In the genomic region with DNA sequence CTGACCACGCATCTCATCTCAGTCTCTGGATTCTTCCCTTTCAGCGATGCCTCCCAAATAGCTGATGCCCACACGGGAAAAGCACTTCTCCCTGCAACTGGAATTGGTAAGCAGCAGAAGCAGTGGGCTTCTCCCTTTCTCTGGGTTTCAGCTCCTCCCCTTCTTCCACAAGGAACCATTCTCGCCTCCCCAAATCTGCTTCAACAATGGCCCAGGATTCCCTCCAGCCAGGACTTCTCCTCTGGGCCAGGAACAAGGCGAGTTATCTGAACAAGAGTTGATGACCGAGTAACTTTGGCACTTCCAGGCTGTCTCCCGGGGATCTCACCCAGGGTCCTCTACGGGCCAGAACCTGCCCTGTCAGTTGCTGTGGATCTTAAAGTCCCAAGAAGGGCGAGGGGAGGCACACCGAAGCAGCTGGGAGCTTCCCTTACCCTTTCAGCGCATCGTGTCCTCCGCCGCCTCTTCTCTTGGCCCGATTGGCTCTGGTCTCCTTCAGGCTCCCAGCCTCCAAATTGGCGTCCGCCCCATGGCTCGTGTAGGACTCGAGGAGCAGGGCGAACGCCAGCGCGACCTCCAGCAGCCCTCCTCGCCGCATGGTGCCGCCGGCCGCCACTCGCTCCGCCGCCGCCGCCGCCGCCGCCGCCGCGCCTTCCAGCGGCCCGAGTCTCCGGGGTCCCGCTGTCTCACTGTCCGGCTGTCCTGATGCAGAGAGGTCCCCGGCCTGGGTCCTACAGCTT, we compare ENCODE assay signal across 8 mouse cellular contexts. TPM values are rescaled to one million over a fixed set of nuclear protein-coding genes. Genes with fewer than 3 reads are reported as not detected.
DNase-seq lines count a peak whose midpoint lies in the region; ATAC-seq and TF ChIP-seq lines count a peak whose summit lies in the region.

Gene Gm9913 (plus strand): TSS at position 84 of the 740 bp plus-strand sequence.

- peak; percentile 40; the same call in 1 of the 2 replicates for ATAC-seq in granulocyte monocyte progenitor cell, adult 5-6 weeks (replicated peaks; ENCODE audit: poor library complexity, severe bottlenecking)
- ATAC-seq in intestine, embryonic 16.5 days, result peak; percentile 35

- H3K36me3 ChIP-seq in intestine, embryonic 16.5 days (ENCODE audit: control insufficient read depth, insufficient read depth, low read length), result no peaks in the 10 kb centered on the region

- no peak for TF ChIP-seq CTCF in lung, adult 2 months (IDR thresholded peaks at IDR 0.05; ENCODE audit: insufficient read depth, low read length)

- TF ChIP-seq POLR2A in lung, adult 2 months (IDR thresholded peaks at IDR 0.05; ENCODE audit: borderline replicate concordance, extremely low read depth, low read depth, low read length), result no peak

- WGBS in intestine, embryonic 16.5 days, result under 1% methylated on average over 40 of the region's 45 CpGs
- WGBS in lung, adult 2 months, result 4% methylated on average over 45 of the region's 45 CpGs

- H3K4me2 ChIP-seq in intestine, embryonic 16.5 days (ENCODE audit: low read depth, low read length), result peak within 1 kb of the TSS; percentile 73

- peak; percentile 44 to 61 for DNase-seq in layer of hippocampus, postnatal 10 days (ENCODE audit: low spot score in 2 of 2)
- DNase-seq in layer of hippocampus, adult 9-11 months, result no peak
- peak; percentile 74 for DNase-seq in embryo, embryonic 10.5 days (ENCODE audit: low spot score)
- peak; percentile 29 for DNase-seq in lung, adult 2 months
- DNase-seq in ovary, postnatal 10 days (ENCODE audit: low spot score), result peak; percentile 44
- no peak for DNase-seq in spleen, postnatal 14 days (ENCODE audit: low spot score in 2 of 2)

- H3K4me3 ChIP-seq in intestine, embryonic 16.5 days (ENCODE audit: low read length), result peak within 1 kb of the TSS; percentile 73
- H3K4me3 ChIP-seq in lung, adult 2 months (replicated peaks; ENCODE audit: extremely low read depth, low read depth, low read length), result peak within 1 kb of the TSS; percentile 66

- 0 out of 2 replicates have a peak, but pooled peaks cover 2% of the 10 kb centered on the region for H3K4me1 ChIP-seq in intestine, embryonic 16.5 days (ENCODE audit: control insufficient read depth, insufficient read depth, low read length)
- no peaks in the 10 kb centered on the region for H3K4me1 ChIP-seq in lung, adult 2 months (ENCODE audit: control insufficient read depth, insufficient read depth, low read length)

- H3K9me3 ChIP-seq in intestine, embryonic 16.5 days (ENCODE audit: control insufficient read depth, low read length), result no peaks in the 10 kb centered on the region

- H3K27me3 ChIP-seq in intestine, embryonic 16.5 days (replicated peaks; ENCODE audit: control insufficient read depth, insufficient read depth, low read length), result peaks cover 14% of the 10 kb centered on the region

- peak within 1 kb of the TSS; percentile 82 for H3K9ac ChIP-seq in intestine, embryonic 16.5 days (ENCODE audit: low read depth, low read length)

- H3K27ac ChIP-seq in intestine, embryonic 16.5 days (ENCODE audit: low read length), result peak within 1 kb of the TSS; percentile 93

RNA-seq across cellular contexts. Expression of gene Gm9913, which starts in this region (rescaled TPM):
- total RNA-seq in layer of hippocampus, postnatal 10 days (2021), result under 1 TPM; 0.16 to 0.22 TPM
- total RNA-seq in granulocyte monocyte progenitor cell, adult 5-6 weeks (2014; fragmentation: Nextera tagmentation), result not detected in 2 replicates
- not detected in 2 replicates for total RNA-seq in granulocyte monocyte progenitor cell, adult 5-6 weeks (2017)
- polyA plus RNA-seq in intestine, embryonic 16.5 days (2015; fragmentation: Nextera tagmentation; extraction: Ambion mirVana), result 0.16 and 0.51 TPM in 2 replicates
- polyA plus RNA-seq in lung, adult 2 months (2012; rRNA removed), result 0.43 and 0.52 TPM in 2 replicates

Comparison
In these comparisons a context has a peak if more than half of its experiments do, and no peak if none do; other contexts are left out.
1. Peak in DNase-seq in layer of hippocampus, postnatal 10 days; RNA of the gene not detected or under 1 TPM.
2. Peak in ATAC-seq in granulocyte monocyte progenitor cell, adult 5-6 weeks; RNA of the gene not detected or under 1 TPM.
3. Peak in ATAC-seq, H3K4me3 ChIP-seq, H3K27ac ChIP-seq, H3K9ac ChIP-seq and H3K4me2 ChIP-seq in intestine, embryonic 16.5 days; RNA of the gene not detected or under 1 TPM.
4. Peak in DNase-seq and H3K4me3 ChIP-seq in lung, adult 2 months; RNA of the gene not detected or under 1 TPM.
5. DNase-seq: peak in embryo, embryonic 10.5 days (single experiment) and ovary, postnatal 10 days (single experiment); none in layer of hippocampus, adult 9-11 months (single experiment) and spleen, postnatal 14 days (0 of 2).